Mouse (Mus musculus) frontal cortex, postnatal 10 days (tissue): ENCODE measurements around the gene Trappc12.
"Not testable (repeated sequence)": the region's sequence is repeated elsewhere in the genome, so short reads cannot be mapped to it uniquely, and the experiment has no call there.

Experiments used
- DNase-seq, 2 experiments: peaks; one replicate each; pipeline ENCODE4 v3.0.0; 2022; ENCODE audit warnings: low spot score in 2 of 2, mixed read lengths in 1 of 2

Trappc12 gene

DNA sequence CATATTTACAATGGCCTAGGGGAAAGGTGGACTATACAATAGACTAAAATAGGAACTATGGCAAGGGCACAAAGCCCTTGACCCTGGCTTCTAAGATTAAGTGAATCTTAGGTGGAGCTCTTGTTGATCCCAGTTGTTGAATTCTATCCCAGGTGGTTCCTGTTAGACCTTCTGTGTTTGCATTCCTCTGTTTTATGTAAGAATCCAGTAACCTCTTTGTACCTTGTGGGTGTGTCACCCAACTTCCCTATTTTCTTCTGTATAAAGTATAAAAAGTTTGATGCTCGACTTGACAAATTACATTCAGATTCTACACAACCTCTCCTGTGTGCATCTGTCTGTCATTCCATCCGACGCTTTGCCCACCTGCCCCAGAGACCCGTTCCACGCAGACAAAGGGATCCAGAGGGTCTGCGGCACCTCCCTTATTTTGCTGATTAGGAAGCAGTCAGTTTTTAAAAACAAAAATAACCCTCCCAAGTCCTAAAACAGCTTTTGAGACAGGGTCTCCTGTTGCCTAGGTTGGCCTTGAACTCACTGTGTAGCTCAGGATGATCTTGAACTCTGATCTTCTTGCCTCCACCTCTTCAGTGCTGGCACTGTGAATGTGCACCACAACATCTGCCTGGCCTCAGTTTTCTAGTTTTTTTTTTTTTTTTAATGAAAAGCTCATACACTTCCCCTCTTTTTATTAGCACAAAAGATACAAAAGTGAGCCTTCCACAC lies 16.6 kb downstream of the Trappc12 start:
- DNase-seq = not testable (repeated sequence)

DNA sequence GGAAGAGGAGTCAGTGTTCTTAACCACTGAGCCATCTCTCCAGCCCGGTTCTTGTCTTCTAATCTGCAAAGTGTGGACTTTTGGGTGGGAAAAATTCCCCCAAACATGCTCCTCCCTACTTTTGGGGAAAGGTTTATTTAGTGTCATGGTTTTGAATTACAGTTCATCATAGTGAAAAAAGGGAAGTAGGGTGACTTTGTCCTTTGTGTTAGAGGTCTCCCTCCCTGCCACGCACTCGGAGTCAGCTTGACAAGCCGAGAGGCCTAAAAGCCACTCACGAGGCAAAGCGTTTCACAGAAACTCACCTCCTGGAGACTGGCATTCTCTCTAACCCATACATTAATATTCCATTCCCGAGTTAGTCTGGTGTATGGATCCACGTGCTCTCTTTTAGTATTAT lies 17.6 kb downstream of the Trappc12 start:
- DNase-seq = no peak

DNA sequence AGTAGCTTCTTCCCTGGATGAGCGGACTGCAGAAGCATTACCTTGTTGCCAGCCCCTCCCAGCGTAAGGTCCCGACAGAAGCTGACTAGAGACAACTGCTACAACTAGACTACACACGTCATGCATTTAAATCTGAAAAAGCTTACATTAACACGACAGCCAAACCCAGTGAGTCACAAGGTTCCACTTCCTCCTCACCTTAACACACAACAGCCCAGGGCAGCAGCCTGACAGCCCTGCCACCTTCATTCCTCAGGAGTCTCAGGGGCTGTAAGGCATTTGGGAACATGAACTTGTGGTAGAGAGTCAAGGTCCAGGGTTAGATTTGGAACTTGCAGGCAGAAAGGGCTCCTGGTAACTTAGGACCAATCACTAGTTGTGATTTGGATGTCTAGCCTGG lies 23.2 kb downstream of the Trappc12 start:
- DNase-seq = no peak

DNA sequence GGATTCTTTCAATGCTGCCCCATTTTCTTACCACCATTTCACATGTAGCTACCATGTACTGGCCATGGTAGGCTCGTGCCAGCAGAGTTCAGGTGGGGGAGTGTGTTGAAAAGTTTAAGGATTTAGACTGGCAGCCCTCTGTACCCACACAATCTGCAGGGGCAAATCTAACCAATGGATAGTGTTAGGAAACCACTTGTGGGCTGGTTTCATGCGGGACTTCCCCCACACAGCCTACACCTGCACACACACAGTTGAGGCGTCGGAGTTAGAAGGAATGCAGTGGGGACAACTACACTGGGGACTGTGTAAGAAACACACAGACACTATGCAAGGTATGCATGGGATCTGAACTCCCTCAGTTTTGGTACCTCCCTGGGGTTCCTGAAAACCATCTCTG lies 24.1 kb downstream of the Trappc12 start:
- DNase-seq = no peak

DNA sequence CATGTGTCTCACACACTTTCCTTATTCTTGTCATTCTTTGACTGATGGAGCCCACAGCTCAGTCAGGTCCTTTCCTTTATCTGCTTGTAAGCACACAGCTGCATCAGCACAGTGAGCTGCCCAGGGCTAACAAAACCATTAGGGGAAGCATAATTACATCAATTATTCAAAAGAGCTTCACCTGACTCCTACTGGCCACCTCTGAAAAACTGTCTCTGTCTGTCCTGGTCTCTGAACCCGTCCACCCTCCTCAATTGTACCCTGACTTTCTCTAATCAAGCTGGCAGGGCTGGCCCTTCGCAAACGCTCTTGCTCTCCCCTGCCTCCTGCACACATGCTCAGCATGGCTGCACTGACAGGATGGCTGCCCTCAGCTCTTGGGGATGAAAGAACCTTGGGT lies 25.9 kb downstream of the Trappc12 start:
- DNase-seq = no peak

DNA sequence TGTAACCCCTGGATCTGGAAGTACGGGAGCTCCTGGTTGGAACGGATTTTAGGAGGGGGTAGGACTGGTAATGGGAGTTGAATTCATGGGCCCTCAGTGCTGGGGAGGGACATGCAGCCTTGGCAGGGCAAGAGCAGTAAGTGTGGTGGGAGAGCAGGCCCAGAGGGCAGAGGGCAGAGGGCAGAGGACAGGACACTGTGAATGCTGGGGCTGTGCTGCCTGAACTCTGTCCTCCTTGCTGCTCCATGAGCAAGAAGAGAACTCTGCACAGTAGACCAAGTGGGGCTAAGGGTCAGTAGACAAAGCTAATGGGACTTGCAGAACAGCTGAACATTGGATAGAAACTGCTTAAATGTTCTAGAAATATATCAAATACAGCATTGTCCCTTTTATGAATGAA lies 32.2 kb downstream of the Trappc12 start:
- DNase-seq = no peak

DNA sequence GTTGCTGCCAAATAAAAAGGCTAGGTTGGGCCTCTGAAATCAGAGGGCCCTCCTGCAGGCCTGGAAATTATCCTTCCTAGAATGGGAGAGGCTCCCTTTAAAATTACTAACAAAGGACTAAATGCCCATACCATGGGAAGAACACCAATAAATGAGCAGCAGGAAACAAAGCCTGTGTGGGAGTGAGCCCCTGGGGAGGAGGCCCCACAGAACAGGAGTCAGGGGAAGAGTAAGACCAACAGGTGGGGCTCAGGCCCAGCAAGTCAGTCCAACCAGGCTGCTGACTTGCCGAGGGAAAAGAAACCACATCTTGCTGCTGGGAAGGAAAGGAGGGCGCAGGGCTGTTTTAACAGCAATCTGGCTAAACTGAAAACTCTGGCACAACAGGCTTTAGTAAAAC lies 33.2 kb downstream of the Trappc12 start:
- no peak for DNase-seq

DNA sequence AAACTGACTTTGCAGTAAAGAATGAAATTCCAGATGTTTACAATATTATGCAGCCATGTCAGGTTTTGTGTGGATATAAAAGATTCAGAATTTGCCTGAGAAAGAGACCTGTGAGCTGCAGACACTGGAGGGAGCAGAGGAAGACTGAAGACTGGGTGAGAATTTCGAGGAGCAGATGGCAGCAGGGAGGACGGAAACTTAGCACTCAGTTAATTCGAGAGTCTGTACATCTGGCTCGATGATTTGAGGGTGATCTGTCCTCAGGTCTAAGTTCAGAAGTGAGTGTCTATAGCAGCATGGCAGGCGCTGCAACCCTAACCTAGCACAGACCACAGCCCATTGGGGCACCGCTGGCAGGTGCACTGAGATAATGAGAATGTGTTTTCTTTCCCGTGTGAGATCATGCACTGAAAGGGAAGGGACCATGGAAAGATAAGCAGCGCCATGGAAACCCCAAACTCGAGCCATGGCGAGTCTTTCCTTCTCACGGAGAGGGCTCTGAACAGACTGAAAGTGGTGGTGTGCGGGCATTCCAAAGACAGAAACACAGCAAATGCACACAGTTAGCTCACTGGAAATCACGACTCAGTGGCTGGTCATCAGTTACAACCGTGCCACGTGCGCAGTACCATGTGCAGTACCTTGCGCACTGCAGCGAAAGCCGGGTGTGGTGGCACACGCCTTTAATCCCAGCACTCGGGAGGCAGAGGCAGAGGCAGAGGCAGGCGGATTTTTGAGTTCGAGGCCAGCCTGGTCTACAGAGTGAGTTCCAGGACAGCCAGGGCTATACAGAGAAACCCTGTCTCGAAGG lies 35.2 kb downstream of the Trappc12 start:
- DNase-seq = no peak

DNA sequence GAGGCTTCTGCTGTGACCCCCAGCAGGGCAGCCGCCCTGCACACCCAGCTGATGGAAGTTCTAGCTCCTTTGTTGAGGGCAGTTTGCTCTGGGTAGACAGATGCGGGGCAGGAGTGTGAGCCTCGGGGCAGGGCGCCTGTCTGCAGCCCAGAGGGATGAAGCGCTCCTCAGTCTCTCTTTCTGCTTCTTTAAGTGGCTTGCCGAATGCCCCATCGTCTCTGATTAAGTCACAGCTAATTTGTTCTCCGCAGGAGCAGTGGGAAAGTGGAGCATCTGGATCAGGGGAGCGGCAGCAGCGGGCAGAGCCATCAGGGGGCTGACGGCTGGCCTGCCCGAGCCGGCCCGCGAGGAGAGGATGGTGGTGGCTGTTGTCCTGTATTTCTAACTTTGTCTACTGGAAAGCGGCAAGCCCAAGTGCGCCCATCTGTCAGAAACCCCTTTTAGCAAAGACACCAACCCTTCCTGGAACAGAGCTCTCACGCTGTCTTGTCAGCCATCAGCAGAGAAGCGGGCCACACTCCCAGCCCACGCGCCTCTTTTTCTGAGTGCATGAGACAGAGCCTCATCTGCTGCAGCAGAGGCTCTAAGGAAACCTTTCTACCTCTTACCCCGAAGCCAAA lies 39.6 kb downstream of the Trappc12 start:
- peak; percentile 66 to 78 for DNase-seq

DNA sequence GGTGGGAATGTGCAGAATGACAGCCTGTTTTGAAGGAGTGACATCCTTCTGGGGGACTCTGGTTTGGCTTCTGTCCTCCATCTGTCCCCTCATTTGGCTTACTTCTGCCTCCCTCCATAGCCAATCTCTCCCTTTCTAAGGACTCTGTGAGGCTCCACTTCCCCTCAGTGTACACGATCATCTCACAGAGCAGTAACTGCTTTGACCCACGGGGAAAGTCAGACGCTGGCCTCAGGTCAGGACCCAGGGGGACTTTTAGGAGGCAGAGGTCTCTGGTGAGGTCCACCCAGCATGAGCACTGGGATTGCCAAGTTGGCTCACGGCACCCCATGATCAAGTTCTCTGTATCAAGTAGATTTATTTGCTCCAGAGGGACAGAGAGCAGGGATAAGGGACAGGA lies 42.1 kb downstream of the Trappc12 start:
- no peak for DNase-seq

DNA sequence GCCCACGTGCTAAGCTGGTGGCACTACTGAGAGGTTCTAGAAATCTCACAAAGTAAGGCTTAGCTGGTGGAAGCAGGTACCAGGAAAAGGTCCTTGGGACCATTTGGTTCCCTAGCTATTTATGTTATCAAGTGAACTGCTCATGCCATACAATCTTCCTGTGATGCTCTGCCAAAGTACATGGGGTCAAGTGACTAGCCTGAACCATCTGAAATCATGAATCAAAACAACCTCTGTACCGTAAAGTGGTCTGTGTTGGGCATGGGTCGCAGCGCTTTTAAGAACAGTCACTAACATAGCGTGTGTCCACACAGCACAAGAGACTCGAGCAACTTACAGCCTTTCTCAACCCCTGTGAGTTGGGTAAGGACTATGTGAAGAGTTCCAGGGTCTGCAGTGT lies 45.1 kb downstream of the Trappc12 start:
- DNase-seq = no peak

DNA sequence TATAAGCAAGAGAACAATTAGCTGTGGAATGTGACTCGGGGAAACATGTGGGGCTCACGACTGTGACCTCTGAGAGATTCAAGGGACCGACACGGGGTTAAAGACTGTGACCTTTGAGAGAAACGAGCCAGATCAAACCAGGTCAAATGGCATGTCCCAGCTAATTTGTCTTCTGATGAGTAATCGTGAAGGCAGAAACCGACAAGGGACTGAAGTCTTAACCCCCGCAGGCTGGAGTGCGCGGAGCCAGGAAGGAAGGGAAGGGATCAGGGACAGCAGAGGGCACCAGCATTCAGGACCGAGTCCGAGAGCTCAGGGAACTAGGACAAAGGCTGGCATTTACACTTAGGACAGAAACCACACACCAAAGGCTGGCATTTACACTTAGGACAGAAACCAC lies 45.9 kb downstream of the Trappc12 start:
- DNase-seq = no peak

DNA sequence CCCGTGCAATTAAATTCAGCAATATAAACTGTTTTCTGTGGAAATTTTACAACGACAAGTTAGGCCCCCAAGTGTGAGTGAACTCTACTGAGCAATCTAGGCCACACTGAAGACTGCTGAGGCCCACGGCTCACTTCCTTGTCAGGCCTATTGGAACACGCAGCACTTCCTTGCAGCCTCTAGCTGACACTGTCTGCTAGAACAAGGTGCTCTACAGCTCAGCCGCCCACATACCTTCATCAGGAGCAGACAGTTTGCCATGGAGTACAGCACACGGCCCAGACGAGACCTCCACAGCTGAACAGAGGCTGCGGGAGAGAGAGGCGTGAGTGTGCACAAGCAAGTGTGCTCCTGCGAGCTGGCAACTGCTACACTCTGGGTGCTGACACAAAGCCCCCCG lies 49.0 kb downstream of the Trappc12 start:
- peak in 1 of 2 experiments; percentile 38 for DNase-seq

DNA sequence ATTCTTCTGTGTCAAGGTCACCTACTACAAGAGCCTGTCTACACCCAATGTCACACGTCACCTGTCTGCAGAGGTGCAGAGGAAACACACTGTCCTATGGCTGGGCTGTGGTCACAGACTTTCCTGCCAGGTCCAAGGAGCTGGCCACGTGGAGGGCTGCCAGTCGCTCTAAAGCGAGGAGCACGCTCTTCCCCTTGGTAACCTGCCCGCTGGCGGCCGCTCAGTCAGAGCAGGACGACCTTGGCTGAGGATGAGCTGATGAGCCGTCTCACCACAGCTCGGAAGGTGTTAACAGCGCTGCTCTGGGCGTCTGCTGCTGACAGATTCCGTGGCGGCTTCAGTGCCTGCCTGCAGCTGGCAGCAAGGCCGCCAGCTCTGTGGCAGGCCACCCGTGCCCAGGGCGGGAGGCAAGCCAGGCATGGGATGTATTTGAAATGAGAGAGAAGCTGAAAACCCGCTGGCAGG lies 49.7 kb downstream of the Trappc12 start:
- peak; percentile 66 to 71 for DNase-seq

DNA sequence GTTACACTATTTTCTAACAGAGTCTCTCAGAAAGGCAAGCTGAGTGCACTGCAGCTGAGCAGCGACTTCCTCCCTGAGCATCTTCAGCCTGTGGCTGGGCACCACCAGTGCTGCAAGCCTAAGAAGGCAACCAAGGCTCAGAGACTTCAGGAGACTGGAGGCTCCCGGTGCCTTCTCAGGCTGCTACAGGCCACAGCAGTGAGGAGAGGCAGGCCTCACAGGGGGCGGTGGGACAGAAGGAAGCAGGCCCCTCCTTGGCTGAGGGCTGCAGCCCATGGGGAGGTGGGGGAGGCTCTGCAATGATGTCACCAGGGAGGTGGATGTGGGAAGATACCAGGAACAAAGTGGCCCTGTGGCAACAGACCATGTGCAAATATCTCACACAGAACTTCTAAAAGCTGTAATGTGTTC lies 50.2 kb downstream of the Trappc12 start:
- peak in 1 of 2 experiments; percentile 36 for DNase-seq

DNA sequence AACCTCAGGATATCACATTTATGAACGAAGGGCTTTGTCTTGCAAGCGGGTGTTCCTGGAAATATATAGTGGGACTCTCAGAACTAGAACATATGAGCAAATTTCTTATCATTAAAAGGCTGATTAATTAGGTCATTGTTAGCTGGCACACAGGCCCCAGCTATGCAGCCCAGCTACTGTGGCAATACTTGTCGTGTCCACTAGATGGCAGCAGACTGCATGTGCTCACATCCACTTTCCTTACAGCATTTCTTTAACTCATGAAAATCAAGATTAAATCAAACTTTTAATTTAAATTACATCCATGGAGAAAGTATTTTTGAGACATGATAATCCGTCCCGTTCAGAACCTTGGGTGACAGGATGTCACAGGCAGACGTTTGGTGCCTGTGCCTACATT lies 50.6 kb downstream of the Trappc12 start:
- peak in 1 of 2 experiments; percentile 76 for DNase-seq

DNA sequence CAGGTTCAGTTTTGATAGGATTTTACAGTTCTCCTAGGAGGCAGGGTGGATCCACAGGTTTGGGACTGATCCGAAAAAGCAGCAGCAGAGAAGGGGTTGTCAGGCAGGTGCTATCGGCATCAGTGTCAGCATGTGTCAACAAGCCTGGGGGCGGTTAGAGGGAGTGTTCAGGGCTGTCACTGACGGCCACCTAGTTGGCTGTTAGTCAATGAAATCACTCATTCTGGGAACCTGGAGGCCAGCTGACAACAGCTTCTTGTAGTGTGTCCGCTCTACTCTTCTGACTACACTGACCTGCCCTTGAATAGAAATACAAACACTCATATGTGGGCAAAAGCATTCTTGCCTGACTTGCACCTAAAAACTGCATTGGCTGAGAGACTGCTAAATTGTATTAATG lies 51.2 kb downstream of the Trappc12 start:
- DNase-seq = no peak

DNA sequence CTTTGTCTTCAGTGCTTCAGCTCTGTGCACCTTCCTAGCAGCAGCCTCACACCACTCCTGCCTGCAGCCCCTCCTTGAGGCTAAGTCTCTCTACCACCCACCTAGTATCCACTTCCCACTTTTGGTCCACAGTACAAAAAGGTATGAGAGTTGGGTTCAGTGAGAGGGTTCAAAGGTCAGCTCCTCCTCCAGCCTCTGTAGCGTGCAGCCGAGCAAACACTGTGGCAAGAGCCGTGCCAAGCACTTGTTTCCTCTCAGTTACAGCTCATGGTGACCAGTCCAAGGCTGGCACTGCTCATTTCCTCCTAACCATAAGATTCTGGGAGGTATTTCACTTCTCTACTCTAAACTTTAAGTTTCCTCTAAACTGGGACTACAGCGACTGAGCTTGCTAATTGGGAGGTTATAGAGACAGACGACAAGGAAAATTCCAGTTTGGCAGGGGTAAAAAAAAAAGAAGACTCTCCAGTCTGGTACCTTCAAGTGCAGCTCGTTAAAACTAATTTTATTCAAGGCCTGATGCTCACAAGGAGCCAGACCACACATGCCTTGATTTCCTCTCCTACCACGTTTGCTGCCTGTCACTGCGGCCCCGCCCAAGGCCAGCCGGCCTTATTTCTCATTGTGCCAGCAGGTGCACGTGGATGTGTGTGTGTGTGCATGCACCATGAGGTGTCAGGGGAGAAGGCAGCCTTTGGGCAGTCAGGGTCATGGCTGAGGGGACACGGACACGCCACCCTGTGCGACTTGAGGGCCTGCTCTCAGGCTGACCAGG lies 52.3 kb downstream of the Trappc12 start:
- no peak for DNase-seq

DNA sequence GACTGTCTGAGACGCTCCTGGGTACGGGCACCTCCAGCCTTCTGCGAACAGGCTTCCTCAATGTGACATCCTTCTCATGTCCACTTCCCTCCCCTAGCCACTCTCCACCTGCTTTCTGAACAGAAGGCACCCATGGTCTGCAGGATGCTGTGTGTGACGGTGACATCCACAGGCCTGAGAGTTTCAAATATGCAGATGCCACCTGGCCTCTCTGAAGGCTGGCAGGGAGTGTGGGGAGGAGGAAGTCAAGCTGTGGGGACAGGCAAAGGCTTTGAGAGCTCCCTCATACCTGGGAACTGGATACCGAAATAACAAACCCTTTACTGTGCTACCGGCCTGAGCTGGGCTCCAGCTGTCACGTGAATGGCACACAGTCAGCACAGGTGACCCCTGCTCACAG lies 55.5 kb downstream of the Trappc12 start:
- DNase-seq = no peak

DNA sequence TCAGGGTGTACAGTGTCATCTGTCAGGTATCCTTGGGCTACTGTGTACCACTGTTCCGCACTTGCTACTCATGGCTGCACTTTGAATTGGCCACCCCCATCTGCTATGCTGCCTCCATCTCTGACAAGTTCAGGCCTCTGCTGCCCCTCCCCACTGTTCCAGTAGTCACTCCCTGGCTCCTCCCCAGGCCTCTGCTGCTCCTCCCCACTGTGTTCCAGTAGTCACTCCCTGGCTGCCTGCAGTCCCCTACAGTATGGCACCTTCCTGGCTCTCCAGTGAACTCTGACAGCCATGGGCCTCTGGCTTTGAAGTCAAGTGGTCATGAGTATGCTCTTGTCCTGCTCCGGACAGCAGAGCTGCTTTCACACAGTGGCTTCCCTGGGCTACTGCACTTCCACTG lies 56.0 kb downstream of the Trappc12 start:
- DNase-seq = no peak

DNA sequence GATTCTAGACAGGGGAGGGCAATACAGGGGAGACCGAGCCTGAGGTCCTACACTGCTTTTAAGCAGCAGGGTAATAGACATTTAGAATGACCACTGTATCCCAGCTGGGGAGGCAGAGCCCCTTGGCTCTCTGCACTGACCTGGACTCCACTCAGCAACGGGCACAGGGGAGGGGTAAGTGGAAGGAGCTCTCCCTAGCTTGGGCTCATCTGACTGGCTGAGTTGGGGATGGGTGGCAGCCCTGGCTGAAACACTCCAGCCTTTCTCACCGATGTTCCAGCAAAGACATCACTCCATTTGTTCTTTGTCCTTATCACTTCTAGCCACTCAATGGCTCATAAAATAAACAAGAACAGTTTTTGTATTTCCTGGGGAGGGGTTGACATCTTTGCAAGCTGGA lies 56.5 kb downstream of the Trappc12 start:
- DNase-seq = no peak

DNA sequence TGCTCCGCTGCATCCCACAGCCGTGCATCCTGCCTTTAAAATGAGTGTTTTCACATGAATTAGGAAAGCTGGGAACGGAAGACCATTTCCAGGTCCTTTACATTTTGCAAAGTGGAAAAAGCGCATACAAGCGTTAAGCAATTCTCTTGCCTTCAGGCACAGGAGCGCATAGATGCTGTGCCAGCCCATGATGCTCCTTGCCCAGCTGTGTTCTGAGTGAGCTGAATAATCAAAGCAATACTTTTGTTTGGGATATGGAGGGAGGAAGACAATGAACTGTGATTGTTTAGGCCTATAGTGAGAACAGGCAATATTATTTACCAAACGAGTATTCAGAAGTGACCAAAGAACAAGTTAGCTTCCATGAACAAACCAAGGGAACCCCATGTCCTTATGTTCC lies 59.5 kb downstream of the Trappc12 start:
- no peak for DNase-seq
